Mouse (Mus musculus): ENCODE data around the gene Slc2a9. TPM values are rescaled to one million over a fixed set of nuclear protein-coding genes. Genes with fewer than 3 reads are reported as not detected.
"Not testable (repeated sequence)": the region's sequence is repeated elsewhere in the genome, so short reads cannot be mapped to it uniquely, and the experiment has no call there.

Gene Slc2a9
- polyA plus RNA-seq, 1 experiment from 2014 or later = 0.93 TPM

- Histone ChIP-seq H3K4me3 (ENCODE audit: low read depth, low read length) (no peak overlapping the region), H3K9me3 (ENCODE audit: control insufficient read depth, low read depth, low read length) (no peaks in the 10 kb centered on the region), H3K36me3 (ENCODE audit: control insufficient read depth, insufficient read depth, low read length) (no peaks in the 10 kb centered on the region), H3K27me3 (ENCODE audit: control insufficient read depth, insufficient read depth, low read length) (no peaks in the 10 kb centered on the region), H3K4me2 (replicated peaks; ENCODE audit: low read depth, low read length) (no peak overlapping the region), H3K4me1 (ENCODE audit: control insufficient read depth, insufficient read depth, low read length) (0 out of 2 replicates have a peak, but pooled peaks cover 6% of the 10 kb centered on the region), H3K27ac (ENCODE audit: low read length) (peak overlapping the region; percentile 66; the same call in 1 of the 2 replicates), H3K9ac (replicated peaks; ENCODE audit: low read depth, low read length) (no peak overlapping the region)
- 80% methylated on average over 10 of the region's 10 CpGs for WGBS
- ATAC-seq (ENCODE audit: insufficient number of reproducible peaks, insufficient read depth, low FRiP score, low read depth) = no peak
These were observed 21.9 kb downstream of the Slc2a9 start for GRCm38 (mm10) chr5:38480822-38481707.

DNA sequence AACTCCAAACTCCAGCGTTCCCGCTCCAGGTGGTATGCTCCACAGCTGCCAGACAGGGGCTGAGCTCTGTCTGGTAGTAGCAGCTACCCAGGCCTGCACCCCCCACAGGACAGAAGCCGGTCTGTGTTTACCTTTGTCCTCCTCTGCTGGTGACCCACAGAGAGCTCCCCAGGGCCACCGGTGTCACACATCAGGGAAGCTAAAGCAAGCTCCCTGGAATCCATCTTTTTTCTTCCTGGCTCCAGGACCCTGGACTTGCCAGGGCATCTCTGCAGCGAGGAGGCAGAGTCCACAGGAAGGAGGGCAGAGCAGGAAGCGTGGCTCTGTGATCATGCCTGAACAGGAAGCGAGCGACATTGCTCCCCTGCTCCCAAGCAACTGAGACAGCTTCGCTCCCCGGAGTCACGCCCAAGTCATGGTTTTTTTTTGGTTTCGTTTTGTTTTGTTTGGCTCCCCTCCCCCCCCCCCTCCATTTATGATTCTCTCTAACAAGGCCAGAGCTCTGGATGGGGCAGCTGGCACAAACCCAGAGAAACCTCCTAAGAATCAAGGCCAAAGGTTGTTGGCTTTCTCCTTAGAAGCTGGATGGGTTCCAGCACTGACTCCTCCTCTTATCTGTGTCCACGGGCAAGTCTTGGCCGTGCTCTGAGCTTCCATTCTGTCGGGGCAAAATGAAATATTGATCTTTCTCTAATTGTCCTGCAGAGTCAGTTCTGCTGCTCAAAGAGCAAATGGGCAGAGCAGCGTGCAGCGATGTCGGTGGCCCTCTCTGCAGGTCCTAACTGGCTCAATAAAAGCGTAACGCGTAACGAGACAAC lies 22.8 kb downstream of the Slc2a9 start:
- Histone ChIP-seq H3K4me3 (ENCODE audit: low read depth, low read length) (peak overlapping the region; percentile 32), H3K4me2 (replicated peaks; ENCODE audit: low read depth, low read length) (peak overlapping the region; percentile 60), H3K4me1 (ENCODE audit: control insufficient read depth, insufficient read depth, low read length) (0 out of 2 replicates have a peak, but pooled peaks cover 6% of the 10 kb centered on the region), H3K36me3 (ENCODE audit: control insufficient read depth, insufficient read depth, low read length) (no peaks in the 10 kb centered on the region), H3K27me3 (ENCODE audit: control insufficient read depth, insufficient read depth, low read length) (no peaks in the 10 kb centered on the region), H3K27ac (ENCODE audit: low read length) (peak overlapping the region; percentile 66; the same call in 1 of the 2 replicates), H3K9me3 (ENCODE audit: control insufficient read depth, low read depth, low read length) (no peaks in the 10 kb centered on the region), H3K9ac (replicated peaks; ENCODE audit: low read depth, low read length) (peak overlapping the region; percentile 14; the same call in 1 of the 2 replicates)
- peak; percentile 69 for ATAC-seq (ENCODE audit: insufficient number of reproducible peaks, insufficient read depth, low FRiP score, low read depth)
- 14% methylated on average over 22 of the region's 22 CpGs for WGBS

DNA sequence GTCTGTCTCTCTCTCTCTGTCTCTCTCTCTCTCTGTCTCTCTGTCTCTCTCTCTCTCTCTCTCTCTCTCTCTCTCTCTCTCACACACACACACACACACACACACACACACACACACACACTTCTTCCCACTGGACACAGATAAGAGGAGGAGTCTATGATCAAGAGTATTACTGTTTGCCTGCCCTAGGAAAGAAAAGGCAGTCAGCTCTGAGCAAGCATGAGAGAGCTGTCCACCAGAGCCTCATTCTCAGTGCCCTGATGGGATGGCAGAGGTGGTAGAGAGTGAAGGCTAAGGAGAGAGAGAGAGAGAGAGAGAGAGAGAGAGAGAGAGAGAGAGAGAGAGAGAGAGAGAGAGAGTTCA lies 23.4 kb downstream of the Slc2a9 start:
- H3K27me3 ChIP-seq (ENCODE audit: control insufficient read depth, insufficient read depth, low read length); H3K36me3 ChIP-seq (ENCODE audit: control insufficient read depth, insufficient read depth, low read length); ATAC-seq (ENCODE audit: insufficient number of reproducible peaks, insufficient read depth, low FRiP score, low read depth); H3K9me3 ChIP-seq (ENCODE audit: control insufficient read depth, low read depth, low read length); H3K4me1 ChIP-seq (ENCODE audit: control insufficient read depth, insufficient read depth, low read length); H3K9ac ChIP-seq (replicated peaks; ENCODE audit: low read depth, low read length): not testable (repeated sequence)
- Histone ChIP-seq H3K27ac (ENCODE audit: low read length) (peak overlapping the region; percentile 66; the same call in 1 of the 2 replicates), H3K4me3 (ENCODE audit: low read depth, low read length) (peak overlapping the region; percentile 32), H3K4me2 (replicated peaks; ENCODE audit: low read depth, low read length) (peak overlapping the region; percentile 60)

- ATAC-seq (ENCODE audit: insufficient number of reproducible peaks, insufficient read depth, low FRiP score, low read depth) = no peak
- no peak overlapping the region for H3K4me3 ChIP-seq (ENCODE audit: low read depth, low read length)
- 0 out of 2 replicates have a peak, but pooled peaks cover 6% of the 10 kb centered on the region for H3K4me1 ChIP-seq (ENCODE audit: control insufficient read depth, insufficient read depth, low read length)
- no peak overlapping the region for H3K4me2 ChIP-seq (replicated peaks; ENCODE audit: low read depth, low read length)
- H3K27me3 ChIP-seq (ENCODE audit: control insufficient read depth, insufficient read depth, low read length) = no peaks in the 10 kb centered on the region
- H3K9ac ChIP-seq (replicated peaks; ENCODE audit: low read depth, low read length) = no peak overlapping the region
- WGBS = 41% methylated on average over 4 of the region's 4 CpGs
- no peaks in the 10 kb centered on the region for H3K36me3 ChIP-seq (ENCODE audit: control insufficient read depth, insufficient read depth, low read length)
- H3K27ac ChIP-seq (ENCODE audit: low read length) = no peak overlapping the region
- no peaks in the 10 kb centered on the region for H3K9me3 ChIP-seq (ENCODE audit: control insufficient read depth, low read depth, low read length)
These were observed 23.9 kb downstream of the Slc2a9 start for GRCm38 (mm10) chr5:38479027-38479426.

- Histone ChIP-seq H3K9ac (replicated peaks; ENCODE audit: low read depth, low read length) (no peak overlapping the region), H3K4me2 (replicated peaks; ENCODE audit: low read depth, low read length) (no peak overlapping the region), H3K4me1 (ENCODE audit: control insufficient read depth, insufficient read depth, low read length) (0 out of 2 replicates have a peak, but pooled peaks cover 6% of the 10 kb centered on the region), H3K27ac (ENCODE audit: low read length) (no peak overlapping the region), H3K9me3 (ENCODE audit: control insufficient read depth, low read depth, low read length) (no peaks in the 10 kb centered on the region), H3K27me3 (ENCODE audit: control insufficient read depth, insufficient read depth, low read length) (no peaks in the 10 kb centered on the region), H3K36me3 (ENCODE audit: control insufficient read depth, insufficient read depth, low read length) (no peaks in the 10 kb centered on the region), H3K4me3 (ENCODE audit: low read depth, low read length) (no peak overlapping the region)
- WGBS = 78% methylated on average over 7 of the region's 7 CpGs
- no peak for ATAC-seq (ENCODE audit: insufficient number of reproducible peaks, insufficient read depth, low FRiP score, low read depth)
These were observed 25.1 kb downstream of the Slc2a9 start for GRCm38 (mm10) chr5:38477731-38478445.

- H3K4me1 ChIP-seq (ENCODE audit: control insufficient read depth, insufficient read depth, low read length) = 0 out of 2 replicates have a peak, but pooled peaks cover 6% of the 10 kb centered on the region
- ATAC-seq (ENCODE audit: insufficient number of reproducible peaks, insufficient read depth, low FRiP score, low read depth) = 0 out of 2 replicates have a peak, but pooled peaks have one; percentile 16
- H3K9me3 ChIP-seq (ENCODE audit: control insufficient read depth, low read depth, low read length) = no peaks in the 10 kb centered on the region
- H3K4me3 ChIP-seq (ENCODE audit: low read depth, low read length) = no peak overlapping the region
- no peaks in the 10 kb centered on the region for H3K27me3 ChIP-seq (ENCODE audit: control insufficient read depth, insufficient read depth, low read length)
- 86% methylated on average over 25 of the region's 25 CpGs for WGBS
- no peaks in the 10 kb centered on the region for H3K36me3 ChIP-seq (ENCODE audit: control insufficient read depth, insufficient read depth, low read length)
- no peak overlapping the region for H3K27ac ChIP-seq (ENCODE audit: low read length)
- H3K9ac ChIP-seq (replicated peaks; ENCODE audit: low read depth, low read length) = no peak overlapping the region
- H3K4me2 ChIP-seq (replicated peaks; ENCODE audit: low read depth, low read length) = no peak overlapping the region
These were observed 25.9 kb downstream of the Slc2a9 start for GRCm38 (mm10) chr5:38476861-38477565.

DNA sequence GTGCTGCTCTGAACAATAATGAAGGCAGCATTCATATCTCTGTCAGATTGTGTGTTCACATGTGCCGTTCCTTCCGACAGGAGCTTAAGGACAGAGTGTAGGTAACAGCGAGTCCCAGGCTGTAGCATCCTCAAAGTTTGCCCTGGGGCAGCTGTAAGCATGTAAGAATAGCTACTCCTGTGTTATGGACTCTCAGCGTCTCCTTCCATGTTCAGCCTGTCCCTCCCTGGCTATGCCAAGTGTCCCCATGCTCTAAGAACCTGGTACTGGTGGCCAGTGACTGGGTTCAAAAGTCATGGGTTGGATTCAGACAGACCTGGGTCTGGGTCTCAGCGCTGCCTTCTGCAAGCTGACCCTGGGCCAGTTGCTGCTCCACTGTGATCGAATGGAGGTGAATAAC lies 32.1 kb downstream of the Slc2a9 start:
- no peak overlapping the region for H3K27ac ChIP-seq (ENCODE audit: low read length)
- H3K4me1 ChIP-seq (ENCODE audit: control insufficient read depth, insufficient read depth, low read length) = no peaks in the 10 kb centered on the region
- no peaks in the 10 kb centered on the region for H3K36me3 ChIP-seq (ENCODE audit: control insufficient read depth, insufficient read depth, low read length)
- H3K4me3 ChIP-seq (ENCODE audit: low read depth, low read length) = no peak overlapping the region
- no peak overlapping the region for H3K4me2 ChIP-seq (replicated peaks; ENCODE audit: low read depth, low read length)
- H3K9ac ChIP-seq (replicated peaks; ENCODE audit: low read depth, low read length) = no peak overlapping the region
- H3K27me3 ChIP-seq (ENCODE audit: control insufficient read depth, insufficient read depth, low read length) = no peaks in the 10 kb centered on the region
- ATAC-seq (ENCODE audit: insufficient number of reproducible peaks, insufficient read depth, low FRiP score, low read depth) = no peak
- 71% methylated on average over 6 of the region's 6 CpGs for WGBS
- no peaks in the 10 kb centered on the region for H3K9me3 ChIP-seq (ENCODE audit: control insufficient read depth, low read depth, low read length)

Data from stomach, embryonic 14.5 days (tissue).